Mouse (Mus musculus): ENCODE results near the gene Ube2e3. TPM values are rescaled to one million over a fixed set of nuclear protein-coding genes. Genes with fewer than 3 reads are reported as not detected.
A peak's percentile ranks its signal among the peaks of the same experiment; 100 is the strongest.

The Ube2e3 gene
- polyA plus RNA-seq, 1 experiment from 2014 or later: 134 TPM

- WGBS: 27% methylated on average over 3 of the region's 3 CpGs
- H3K36me3 ChIP-seq (ENCODE audit: insufficient read depth, low read length): no peaks in the 10 kb centered on the region
- H3K9me3 ChIP-seq (replicated peaks; ENCODE audit: low read length): no peaks in the 10 kb centered on the region
- H3K27ac ChIP-seq: no peak overlapping the region
- no peak overlapping the region for H3K4me3 ChIP-seq (replicated peaks; ENCODE audit: low read depth, low read length)
- H3K9ac ChIP-seq (ENCODE audit: low read depth, low read length): no peak overlapping the region
- TF ChIP-seq CTCF (IDR thresholded peaks at IDR 0.05; ENCODE audit: low read depth): peak; percentile 93
- ATAC-seq (replicated peaks; ENCODE audit: low FRiP score, low read depth) (no peak), DNase-seq (ENCODE audit: low spot score) (peak; percentile 86)
- no peaks in the 10 kb centered on the region for H3K27me3 ChIP-seq (ENCODE audit: insufficient read depth, low read length)
- no peak overlapping the region for H3K4me2 ChIP-seq (ENCODE audit: low read length)
- H3K4me1 ChIP-seq (replicated peaks; ENCODE audit: insufficient read depth, low read length): 0 out of 2 replicates have a peak, but pooled peaks cover 4% of the 10 kb centered on the region
Observed at GRCm38 (mm10) chr2:78959451-78959850, 91.5 kb downstream of the Ube2e3 start.

DNA sequence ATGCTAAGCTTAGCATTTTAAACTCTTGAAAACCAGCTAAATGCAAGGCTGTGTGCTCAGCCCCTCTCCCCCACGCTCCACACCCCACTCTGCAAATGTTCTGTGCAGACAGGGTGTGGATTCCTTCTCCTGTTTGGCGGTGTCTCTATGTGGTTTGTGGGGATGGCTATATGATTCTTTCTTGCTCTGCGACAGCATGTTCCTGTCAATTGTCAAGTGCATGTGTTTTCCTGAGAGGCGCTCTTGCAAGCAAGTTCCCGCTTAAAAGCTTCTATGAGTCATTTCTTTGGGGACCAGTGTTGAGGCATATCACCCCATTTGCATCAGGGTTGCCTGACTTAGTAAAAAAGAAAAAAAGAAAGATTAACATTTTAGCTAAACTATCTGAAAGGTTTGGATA is 92.4 kb downstream of the Ube2e3 start:
- H3K9ac ChIP-seq (ENCODE audit: low read depth, low read length): no peak overlapping the region
- no peak overlapping the region for H3K27ac ChIP-seq
- 56% methylated on average over 5 of the region's 5 CpGs for WGBS
- no peak for TF ChIP-seq CTCF (IDR thresholded peaks at IDR 0.05; ENCODE audit: low read depth)
- no peaks in the 10 kb centered on the region for H3K36me3 ChIP-seq (ENCODE audit: insufficient read depth, low read length)
- no peak for ATAC-seq (replicated peaks; ENCODE audit: low FRiP score, low read depth)
- no peak overlapping the region for H3K4me3 ChIP-seq (replicated peaks; ENCODE audit: low read depth, low read length)
- 0 out of 2 replicates have a peak, but pooled peaks cover 4% of the 10 kb centered on the region for H3K4me1 ChIP-seq (replicated peaks; ENCODE audit: insufficient read depth, low read length)
- H3K27me3 ChIP-seq (ENCODE audit: insufficient read depth, low read length): no peaks in the 10 kb centered on the region
- peak; percentile 38 for DNase-seq (ENCODE audit: low spot score)
- H3K4me2 ChIP-seq (ENCODE audit: low read length): no peak overlapping the region
- no peaks in the 10 kb centered on the region for H3K9me3 ChIP-seq (replicated peaks; ENCODE audit: low read length)

GRCm38 (mm10) chr2:78961023-78961422 is 93.1 kb downstream of the Ube2e3 start:
- DNase-seq (ENCODE audit: low spot score): no peak
- Histone ChIP-seq H3K9me3 (replicated peaks; ENCODE audit: low read length) (no peaks in the 10 kb centered on the region), H3K4me1 (replicated peaks; ENCODE audit: insufficient read depth, low read length) (0 out of 2 replicates have a peak, but pooled peaks cover 4% of the 10 kb centered on the region), H3K36me3 (ENCODE audit: insufficient read depth, low read length) (no peaks in the 10 kb centered on the region), H3K4me2 (ENCODE audit: low read length) (no peak overlapping the region), H3K27me3 (ENCODE audit: insufficient read depth, low read length) (no peaks in the 10 kb centered on the region), H3K9ac (ENCODE audit: low read depth, low read length) (no peak overlapping the region), H3K27ac (no peak overlapping the region), H3K4me3 (replicated peaks; ENCODE audit: low read depth, low read length) (no peak overlapping the region)
- no peak for ATAC-seq (replicated peaks; ENCODE audit: low FRiP score, low read depth)
- WGBS: 83% methylated on average over 7 of the region's 7 CpGs
- TF ChIP-seq CTCF (IDR thresholded peaks at IDR 0.05; ENCODE audit: low read depth): no peak

- Histone ChIP-seq H3K27ac (no peak overlapping the region), H3K4me3 (replicated peaks; ENCODE audit: low read depth, low read length) (no peak overlapping the region), H3K4me1 (replicated peaks; ENCODE audit: insufficient read depth, low read length) (0 out of 2 replicates have a peak, but pooled peaks cover 4% of the 10 kb centered on the region), H3K4me2 (ENCODE audit: low read length) (no peak overlapping the region), H3K9me3 (replicated peaks; ENCODE audit: low read length) (no peaks in the 10 kb centered on the region), H3K27me3 (ENCODE audit: insufficient read depth, low read length) (no peaks in the 10 kb centered on the region), H3K36me3 (ENCODE audit: insufficient read depth, low read length) (no peaks in the 10 kb centered on the region), H3K9ac (ENCODE audit: low read depth, low read length) (no peak overlapping the region)
- DNase-seq (ENCODE audit: low spot score) (no peak), ATAC-seq (replicated peaks; ENCODE audit: low FRiP score, low read depth) (no peak)
- 49% methylated on average over 7 of the region's 7 CpGs for WGBS
- no peak for TF ChIP-seq CTCF (IDR thresholded peaks at IDR 0.05; ENCODE audit: low read depth)
Observed at GRCm38 (mm10) chr2:78961580-78961979, 93.7 kb downstream of the Ube2e3 start.

GRCm38 (mm10) chr2:78964995-78965394 is 97.1 kb downstream of the Ube2e3 start:
- Histone ChIP-seq H3K9ac (ENCODE audit: low read depth, low read length) (no peak overlapping the region), H3K4me3 (replicated peaks; ENCODE audit: low read depth, low read length) (no peak overlapping the region), H3K4me2 (ENCODE audit: low read length) (no peak overlapping the region), H3K9me3 (replicated peaks; ENCODE audit: low read length) (no peaks in the 10 kb centered on the region), H3K36me3 (ENCODE audit: insufficient read depth, low read length) (no peaks in the 10 kb centered on the region), H3K27me3 (ENCODE audit: insufficient read depth, low read length) (no peaks in the 10 kb centered on the region), H3K4me1 (replicated peaks; ENCODE audit: insufficient read depth, low read length) (0 out of 2 replicates have a peak, but pooled peaks cover 4% of the 10 kb centered on the region), H3K27ac (no peak overlapping the region)
- DNase-seq (ENCODE audit: low spot score) (no peak), ATAC-seq (replicated peaks; ENCODE audit: low FRiP score, low read depth) (no peak)
- no peak for TF ChIP-seq CTCF (IDR thresholded peaks at IDR 0.05; ENCODE audit: low read depth)
- 89% methylated on average over 2 of the region's 2 CpGs for WGBS

DNA sequence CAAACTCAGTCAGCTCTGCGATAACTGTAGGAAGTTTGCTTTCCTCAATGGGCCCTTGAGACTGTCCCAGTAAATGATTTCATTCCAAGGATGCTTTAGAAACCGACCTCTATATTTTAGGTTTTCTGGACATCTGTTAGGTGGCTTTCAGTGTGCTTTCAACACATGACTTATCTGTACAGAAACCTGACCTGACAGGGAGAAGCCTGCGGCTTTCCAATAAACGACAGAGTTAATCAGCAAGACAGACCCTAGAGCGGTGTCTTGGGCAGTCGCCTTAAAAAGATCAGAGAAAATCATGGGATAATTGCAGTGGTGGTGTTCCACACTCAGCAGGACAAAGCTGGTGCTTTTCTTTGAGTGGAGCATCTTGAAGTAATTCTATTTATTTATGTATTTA is 97.5 kb downstream of the Ube2e3 start:
- H3K9ac ChIP-seq (ENCODE audit: low read depth, low read length): no peak overlapping the region
- H3K4me2 ChIP-seq (ENCODE audit: low read length): no peak overlapping the region
- H3K36me3 ChIP-seq (ENCODE audit: insufficient read depth, low read length): no peaks in the 10 kb centered on the region
- DNase-seq (ENCODE audit: low spot score) (no peak), ATAC-seq (replicated peaks; ENCODE audit: low FRiP score, low read depth) (no peak)
- H3K4me1 ChIP-seq (replicated peaks; ENCODE audit: insufficient read depth, low read length): 0 out of 2 replicates have a peak, but pooled peaks cover under 1% of the 10 kb centered on the region
- no peak overlapping the region for H3K27ac ChIP-seq
- no peak overlapping the region for H3K4me3 ChIP-seq (replicated peaks; ENCODE audit: low read depth, low read length)
- WGBS: 54% methylated on average over 6 of the region's 6 CpGs
- no peaks in the 10 kb centered on the region for H3K9me3 ChIP-seq (replicated peaks; ENCODE audit: low read length)
- no peaks in the 10 kb centered on the region for H3K27me3 ChIP-seq (ENCODE audit: insufficient read depth, low read length)
- TF ChIP-seq CTCF (IDR thresholded peaks at IDR 0.05; ENCODE audit: low read depth): no peak

- 74% methylated on average over 6 of the region's 6 CpGs for WGBS
- H3K4me2 ChIP-seq (ENCODE audit: low read length): no peak overlapping the region
- no peak overlapping the region for H3K27ac ChIP-seq
- H3K4me1 ChIP-seq (replicated peaks; ENCODE audit: insufficient read depth, low read length): no peaks in the 10 kb centered on the region
- DNase-seq (ENCODE audit: low spot score) (no peak), ATAC-seq (replicated peaks; ENCODE audit: low FRiP score, low read depth) (no peak)
- H3K9ac ChIP-seq (ENCODE audit: low read depth, low read length): no peak overlapping the region
- no peak for TF ChIP-seq CTCF (IDR thresholded peaks at IDR 0.05; ENCODE audit: low read depth)
- H3K27me3 ChIP-seq (ENCODE audit: insufficient read depth, low read length): no peaks in the 10 kb centered on the region
- H3K9me3 ChIP-seq (replicated peaks; ENCODE audit: low read length): no peaks in the 10 kb centered on the region
- no peaks in the 10 kb centered on the region for H3K36me3 ChIP-seq (ENCODE audit: insufficient read depth, low read length)
- H3K4me3 ChIP-seq (replicated peaks; ENCODE audit: low read depth, low read length): no peak overlapping the region
Observed at GRCm38 (mm10) chr2:78970088-78970487, 102.2 kb downstream of the Ube2e3 start.

Data from kidney, postnatal 0 days (tissue).